Mouse (Mus musculus) kidney, adult 9 months (tissue): ENCODE measurements around the gene Tnrc18.

Experiments
- DNase-seq: peaks from one replicate; pipeline ENCODE4 v3.0.0; 2022

Gene Tnrc18

DNA sequence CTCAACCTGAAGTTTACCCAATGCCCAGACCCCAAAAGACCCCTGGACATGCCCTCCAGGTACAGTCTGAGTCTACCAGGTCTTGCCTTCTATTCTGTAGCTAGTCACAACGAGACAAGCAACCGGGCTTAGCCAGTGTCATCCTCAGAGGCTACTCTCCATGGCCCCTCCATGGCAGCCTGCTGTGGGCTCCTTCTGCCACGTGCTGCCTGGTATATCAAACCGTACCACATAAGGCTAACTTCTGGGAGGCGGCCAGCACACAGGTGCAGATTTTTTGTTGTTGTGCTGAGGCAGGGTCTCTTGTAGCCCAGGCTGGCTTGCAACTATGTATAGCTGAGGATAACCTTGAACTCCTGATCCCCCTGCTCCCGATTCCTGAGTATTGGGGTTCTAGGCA lies 101.4 kb downstream of the Tnrc18 start:
- no peak for DNase-seq

DNA sequence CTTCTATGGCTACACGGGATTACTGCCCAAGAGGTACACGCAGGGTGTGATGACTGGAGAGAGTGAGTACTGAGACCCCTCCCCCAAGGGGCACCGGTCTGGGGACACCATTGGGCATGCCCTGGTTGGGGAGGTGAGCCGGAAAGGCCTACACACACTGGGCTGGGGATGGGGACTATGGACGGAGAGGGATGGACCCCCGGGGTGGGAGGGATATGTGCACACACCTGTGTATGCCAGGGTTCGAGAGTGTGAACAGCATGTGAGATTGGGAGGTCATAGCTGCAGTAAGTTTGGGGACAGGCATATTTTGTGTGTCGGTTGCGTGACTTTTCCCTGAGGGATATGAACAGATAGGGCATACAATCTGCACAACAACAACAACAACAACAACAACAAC lies 102.4 kb downstream of the Tnrc18 start:
- no peak for DNase-seq

DNA sequence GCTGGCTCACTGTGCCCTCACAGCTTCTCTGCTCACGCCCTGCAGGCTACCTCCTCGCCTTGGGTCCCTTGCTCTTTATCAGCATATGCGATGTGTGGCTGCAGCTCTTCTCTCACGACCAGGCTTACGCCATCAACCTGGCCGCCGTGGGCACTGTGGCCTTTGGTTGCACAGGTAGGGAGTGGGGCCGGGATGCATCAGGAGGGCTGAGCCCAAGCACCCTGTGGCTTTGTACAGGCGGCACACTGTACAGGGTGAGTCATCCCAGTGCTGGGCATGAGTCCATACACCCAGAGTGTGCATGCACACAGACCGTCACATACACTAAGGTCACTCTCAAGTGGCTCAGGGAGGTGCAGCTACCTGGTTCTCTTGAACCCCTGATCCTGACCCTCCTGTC lies 103.5 kb downstream of the Tnrc18 start:
- no peak for DNase-seq

DNA sequence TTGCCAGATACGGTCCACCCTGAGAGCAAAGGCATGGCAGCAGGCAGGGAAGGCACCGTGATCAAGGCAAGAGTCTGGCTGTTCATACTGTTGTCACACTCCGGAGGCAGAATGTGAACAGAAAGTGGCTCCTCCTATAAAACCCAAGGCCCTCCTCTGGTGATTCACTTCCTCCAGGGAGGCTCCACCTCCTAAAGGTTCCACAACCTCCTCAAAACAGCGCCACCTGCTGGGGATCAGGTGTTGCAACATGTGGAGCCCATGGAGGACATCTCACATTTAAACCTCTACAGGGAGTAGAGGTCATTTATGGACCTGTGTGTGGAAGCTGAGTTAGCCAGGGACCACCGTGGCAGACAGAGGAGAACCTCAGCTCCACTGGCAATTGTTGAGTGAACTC lies 105.1 kb downstream of the Tnrc18 start:
- no peak for DNase-seq

DNA sequence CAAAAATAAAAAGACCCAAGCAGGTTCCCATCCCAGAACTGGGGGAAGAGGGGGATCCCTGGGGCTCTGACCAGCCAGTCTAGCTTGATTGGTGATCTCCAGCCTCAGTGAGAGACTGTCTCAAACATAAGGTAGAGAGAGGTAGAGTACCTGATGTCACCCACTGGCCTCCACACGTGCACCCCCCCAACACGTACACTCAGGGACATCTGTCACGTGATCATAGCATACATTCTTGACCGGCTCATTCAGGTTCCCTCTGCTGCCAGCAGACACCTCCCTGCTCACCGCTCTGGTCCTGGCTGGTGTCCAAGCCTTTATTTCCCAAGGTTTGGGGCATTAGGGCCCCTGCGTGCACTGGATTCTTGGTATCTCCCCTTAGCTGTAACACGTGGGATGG lies 108.0 kb downstream of the Tnrc18 start:
- no peak for DNase-seq

DNA sequence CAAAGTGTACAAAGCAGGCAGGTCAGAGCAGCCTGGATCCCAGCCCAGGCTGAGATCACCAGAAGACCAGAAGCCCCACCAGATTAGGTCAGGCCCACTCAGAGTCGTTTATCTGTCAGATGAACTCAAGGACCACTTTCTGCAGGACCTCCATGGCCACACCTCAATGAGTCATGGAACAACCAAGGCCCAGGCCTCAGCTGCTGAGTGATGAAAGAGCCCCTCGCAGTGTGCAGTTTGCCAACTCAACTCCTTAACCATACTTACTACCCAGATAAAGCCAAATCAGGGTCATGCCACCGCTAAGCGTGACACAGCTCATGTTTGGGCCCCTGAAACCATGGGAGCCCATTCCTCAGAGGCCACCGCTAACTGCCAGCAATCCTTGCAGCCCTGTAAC lies 109.8 kb downstream of the Tnrc18 start:
- DNase-seq, result no peak

DNA sequence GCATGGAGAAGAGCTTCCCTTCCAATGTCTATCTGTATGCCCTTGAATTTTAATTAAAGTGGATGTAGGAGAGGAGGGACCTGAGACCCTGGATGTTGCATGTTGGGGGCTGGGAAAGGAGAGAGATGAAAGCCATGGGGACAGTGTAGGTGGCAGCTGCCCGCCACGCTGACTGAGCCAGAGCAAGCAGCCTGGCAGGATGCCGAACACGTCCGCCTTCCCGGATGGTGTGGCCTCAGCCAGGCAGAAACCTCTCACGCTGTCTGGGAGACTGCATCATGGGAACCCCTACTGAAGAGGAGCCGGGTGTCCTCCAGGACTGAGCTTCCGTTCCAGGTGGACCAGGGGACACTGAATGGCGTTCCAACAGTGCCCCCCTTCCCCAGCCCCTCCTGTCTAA lies 113.9 kb downstream of the Tnrc18 start:
- DNase-seq, result no peak

DNA sequence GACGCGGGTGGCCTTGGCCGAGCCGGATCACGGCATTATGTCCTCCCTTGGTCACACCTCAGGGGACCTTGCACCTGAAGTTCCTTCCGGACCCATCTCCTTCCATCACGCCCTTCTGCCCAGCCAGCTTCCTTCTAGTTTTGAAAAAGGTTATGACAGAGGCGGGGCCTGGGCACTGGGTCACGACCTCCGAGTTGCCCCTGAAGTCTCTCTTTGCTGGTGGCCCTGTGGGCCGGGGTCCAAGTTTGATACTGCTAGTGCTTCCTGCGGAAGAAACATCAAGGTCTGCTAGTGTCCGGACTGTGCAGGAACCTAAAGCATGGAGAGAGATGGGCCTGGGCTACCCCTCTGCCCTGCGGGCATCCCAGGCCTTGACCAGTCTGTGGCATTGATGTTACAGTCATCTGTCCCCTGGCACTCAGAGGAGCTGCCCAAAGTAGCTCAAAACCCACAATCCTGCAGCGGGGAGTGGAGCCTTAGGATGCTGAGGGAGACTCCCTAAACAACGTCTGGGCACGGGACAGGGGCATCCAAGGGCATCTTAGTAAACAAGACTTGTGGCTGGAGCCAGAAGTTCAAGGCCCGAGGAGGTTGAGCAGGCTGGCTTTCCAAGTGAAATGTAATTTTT lies 114.8 kb downstream of the Tnrc18 start:
- no peak for DNase-seq

DNA sequence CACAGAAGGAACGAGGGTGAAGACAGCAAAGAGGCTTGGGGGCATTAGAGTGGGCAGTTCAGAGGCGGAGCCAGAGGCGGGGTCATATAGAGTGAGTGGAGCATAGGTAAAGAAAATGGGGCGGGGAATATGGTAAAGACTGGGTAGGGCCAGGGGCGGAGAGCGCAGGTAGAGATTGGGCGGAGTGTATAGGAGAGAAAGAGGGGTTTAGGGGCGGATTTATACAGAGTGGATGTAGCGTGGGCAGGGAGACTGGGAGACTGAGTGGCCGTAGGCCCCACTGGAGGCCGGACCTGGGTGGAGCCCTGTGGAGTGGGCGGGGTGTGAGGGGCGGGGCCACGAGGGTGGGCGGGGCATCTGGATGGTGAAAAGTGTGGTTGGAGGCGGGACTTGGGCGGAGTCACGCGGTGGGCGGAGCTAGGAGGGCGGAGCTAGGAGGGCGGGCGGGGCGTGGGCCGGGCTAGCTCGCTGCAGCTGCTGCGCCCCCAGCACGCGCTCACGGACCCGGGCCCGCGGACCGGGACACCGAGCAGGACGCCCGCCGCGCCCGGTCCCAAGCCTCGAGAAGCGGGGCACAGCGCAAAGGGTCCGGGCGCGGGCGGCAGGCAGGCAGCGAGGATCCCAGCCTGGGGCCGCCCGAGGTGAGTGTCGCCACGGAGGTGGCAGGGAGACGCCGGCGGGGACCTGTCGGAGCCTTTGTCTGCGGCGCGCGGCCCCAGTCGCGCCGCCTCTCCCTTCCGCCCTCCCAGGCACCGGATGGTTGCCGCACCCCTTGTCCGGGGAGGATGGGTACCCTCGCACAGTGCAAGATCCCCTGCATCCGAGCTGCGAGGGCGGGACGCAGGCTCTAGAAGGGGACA lies 115.6 kb downstream of the Tnrc18 start:
- no peak for DNase-seq

DNA sequence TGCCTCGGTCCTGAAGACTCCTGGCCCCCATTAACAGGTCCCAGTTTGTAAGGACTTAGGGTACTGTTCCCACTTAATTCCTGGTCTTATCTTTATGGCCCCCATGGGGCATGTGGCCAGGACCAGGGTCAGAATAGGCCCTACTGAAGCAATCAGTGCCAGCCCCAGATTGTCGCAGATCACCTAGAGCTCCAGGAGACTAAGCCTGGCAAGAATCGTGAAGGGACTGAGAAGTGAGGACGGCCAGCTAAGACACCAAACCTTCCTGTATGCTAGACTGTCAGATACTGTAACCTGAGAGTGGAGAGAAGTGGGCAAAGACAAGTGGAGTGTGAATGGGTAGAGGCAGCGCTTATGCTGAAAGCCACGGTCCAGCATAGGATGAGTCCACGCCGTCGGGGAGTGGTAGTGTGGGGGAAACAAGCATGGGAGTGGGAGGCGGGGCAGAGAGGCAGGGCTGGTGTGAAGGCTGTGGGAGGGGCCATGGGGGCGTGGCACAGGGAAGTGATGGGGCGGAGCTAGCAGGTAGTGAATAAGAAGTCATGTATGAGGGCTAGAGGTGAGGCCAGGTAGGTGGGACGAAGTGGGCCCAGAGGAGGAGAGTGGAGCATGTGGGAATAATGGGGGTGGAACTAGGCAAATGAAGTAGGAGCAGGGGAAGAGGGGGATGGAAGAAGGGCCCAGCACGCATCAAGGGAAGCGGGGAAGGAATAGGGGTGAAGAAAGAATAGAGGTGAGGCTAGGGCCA lies 116.4 kb downstream of the Tnrc18 start:
- peak; percentile 15 for DNase-seq

DNA sequence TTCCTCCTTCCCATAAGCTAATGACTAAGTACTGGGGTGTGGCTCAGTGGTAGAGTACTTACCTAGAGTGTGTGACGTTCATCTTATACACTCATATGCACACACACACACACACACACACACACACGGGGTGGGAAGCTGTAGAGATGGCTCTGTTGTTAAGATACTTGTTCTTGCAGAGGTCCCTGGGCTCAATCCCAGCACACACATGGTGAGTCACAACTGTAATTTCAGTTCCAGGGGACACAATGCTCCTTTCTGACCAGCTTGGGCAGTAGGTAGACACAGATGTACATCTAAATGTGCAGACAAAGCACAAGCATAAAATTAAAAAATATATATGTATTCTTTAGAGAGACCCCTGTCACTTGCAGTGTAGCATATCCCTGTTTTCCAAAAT lies 119.7 kb downstream of the Tnrc18 start:
- no peak for DNase-seq

DNA sequence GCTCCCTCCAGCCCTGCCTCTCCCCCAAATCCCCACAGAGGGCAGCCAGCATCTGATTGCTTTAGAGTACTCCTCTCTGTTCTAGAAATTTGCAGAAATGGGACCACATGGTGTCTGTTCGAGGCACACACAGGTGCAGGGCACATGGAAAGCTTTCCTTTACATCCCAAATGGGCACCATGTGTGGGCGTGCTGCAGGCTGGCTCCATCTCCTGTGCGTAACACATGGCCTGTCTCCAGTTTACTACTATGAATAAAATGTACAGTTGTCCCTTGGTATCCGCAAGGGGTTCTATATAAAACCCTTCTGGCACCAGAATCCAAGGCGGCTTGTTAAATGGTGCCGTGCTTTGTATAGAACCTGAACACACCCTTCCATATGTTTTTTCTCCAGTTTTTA lies 120.6 kb downstream of the Tnrc18 start:
- no peak for DNase-seq

DNA sequence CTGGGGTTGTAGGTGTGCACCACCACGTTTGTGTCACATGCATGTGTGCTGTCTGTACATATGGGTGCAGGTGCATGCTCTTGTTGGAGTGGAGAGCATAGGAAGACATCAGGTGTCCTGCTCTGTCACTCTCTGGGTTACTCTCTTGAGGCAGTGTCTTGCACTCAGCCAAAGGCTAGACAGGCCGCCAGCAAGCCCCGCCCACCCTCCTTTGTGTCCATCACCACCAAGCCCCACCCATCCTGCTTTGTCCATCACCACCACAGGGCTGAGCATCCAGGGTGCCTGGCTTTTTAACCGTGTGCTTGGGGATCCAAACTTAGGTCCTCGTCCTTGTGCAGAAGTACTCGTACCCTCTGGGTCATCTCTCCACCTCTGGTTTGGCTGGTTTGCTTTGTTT lies 121.2 kb downstream of the Tnrc18 start:
- no peak for DNase-seq

DNA sequence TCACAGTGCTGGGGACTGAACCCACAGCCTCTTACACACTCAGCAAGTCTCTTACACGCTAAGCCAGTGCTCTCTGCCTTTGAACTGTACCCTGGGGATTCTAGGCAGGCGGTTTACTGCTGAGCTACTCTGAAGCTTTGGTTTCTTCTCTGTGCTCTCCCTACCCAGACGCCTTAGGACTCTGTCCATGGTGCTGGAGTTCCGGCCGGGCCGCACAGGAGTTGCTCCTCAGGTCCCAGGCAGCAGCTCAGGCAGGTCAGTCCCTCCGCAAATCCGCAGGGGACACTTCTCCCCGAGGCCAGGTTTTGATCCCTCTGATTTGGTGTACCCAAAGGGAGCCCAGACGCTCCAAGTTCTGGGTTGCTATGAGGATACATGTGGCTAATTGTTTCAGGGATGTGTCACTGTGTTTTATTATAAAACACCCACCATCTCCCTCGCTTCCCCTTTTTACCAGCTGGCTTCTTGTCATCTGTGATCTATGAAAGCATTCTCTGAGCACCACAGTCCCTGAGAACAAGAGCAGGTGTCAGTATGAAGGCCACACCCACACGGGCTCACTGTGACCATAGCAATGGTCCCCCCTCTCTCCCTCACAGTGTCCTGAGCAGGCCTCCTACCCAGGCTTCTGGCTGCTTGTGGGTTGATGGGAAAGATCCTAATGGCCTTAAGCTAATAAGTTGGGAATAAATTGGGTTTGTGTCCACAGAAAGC lies 122.7 kb downstream of the Tnrc18 start:
- DNase-seq, result peak; percentile 49

DNA sequence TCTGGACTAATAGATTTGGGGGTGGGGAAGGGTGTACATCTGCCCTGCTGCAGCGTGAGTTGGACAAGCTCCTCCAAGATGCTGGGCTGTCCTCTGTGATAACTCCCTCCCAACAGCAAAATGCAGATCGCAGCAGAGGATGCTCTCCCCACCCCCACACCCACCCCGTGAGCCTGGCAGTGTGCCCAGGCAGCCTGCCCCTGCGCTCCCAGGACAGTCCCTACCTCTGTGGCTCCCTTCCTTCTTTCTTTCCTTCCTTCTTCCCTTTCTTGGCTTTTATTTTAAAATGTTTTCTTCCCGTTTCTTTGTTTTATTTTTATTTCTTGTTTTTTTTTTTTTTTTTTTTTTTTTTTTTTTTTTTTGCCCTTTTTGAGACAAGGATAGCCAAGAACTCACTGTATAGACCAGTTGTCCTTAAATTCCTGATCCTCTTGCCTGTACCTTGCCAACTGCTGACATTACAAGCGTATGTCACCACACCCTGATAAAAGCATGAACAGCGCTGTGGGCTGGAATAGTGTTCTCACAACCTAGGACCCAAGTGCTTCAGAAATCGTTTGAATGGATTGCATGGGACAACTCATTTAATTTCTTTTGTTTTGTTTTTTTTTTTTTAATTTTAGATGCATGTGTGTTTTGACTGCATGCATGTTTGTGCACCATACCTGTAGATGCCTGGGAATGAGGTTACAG lies 123.6 kb downstream of the Tnrc18 start:
- DNase-seq, result no peak

DNA sequence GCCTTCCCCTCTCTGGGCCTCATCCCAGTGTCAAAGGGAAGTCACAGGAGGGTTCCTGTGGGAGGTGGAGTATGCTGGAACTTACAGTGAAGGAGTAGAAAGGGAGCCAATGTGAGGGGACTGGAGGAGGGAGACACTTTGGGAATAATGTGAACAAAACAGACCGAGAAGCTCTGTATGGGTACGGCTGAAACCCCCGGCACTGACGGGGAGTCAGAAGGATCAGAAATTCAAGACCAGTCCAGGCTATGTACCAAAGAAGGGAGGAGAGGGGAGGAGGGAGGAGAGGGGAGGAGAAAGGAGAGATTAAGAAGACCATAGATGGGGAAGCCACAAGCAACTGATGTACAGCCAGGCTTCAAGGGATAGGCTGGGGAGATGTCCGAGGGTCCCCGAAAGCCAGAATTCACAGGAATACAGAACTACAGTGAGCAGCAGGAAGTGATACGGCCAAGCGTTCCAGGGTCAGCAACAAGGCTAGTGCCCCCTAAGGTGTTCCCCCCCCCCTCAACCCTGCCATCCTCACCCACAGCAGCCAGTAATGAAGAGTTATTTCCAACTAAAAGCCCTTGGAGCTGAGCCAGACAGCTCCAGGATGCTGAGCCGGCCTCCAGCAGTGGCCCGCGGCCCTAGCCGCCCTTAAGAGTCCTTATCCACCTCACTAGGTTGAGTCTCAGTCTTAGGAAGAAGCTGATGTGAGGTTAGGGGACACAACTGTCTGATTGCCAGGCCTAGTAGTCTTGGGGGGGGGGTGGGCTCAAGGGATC lies 124.3 kb downstream of the Tnrc18 start:
- DNase-seq, result no peak

DNA sequence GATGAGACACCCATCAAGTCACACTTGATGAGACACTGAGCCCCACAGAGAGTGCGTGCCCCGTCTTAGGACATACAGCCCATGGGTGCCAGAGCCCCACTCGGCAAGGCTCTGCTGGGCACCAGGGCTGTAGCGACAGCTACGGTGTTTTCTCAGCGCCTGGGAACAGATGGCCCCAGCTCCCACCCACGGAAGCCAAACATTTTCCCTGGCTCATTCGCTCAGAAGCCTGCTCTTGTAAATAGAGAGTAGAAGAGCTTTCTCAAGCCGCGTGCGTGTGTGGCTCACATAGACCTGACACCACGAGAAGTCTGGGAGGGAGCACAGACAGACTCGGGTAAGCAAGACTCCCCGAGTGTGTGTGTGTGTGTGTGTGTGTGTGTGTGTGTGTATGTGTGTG lies 125.2 kb downstream of the Tnrc18 start, which contains the start of gene Slc29a4:
Slc29a4 (plus strand) TSS at position 265 of the 400 bp plus-strand sequence.
- no peak for DNase-seq

DNA sequence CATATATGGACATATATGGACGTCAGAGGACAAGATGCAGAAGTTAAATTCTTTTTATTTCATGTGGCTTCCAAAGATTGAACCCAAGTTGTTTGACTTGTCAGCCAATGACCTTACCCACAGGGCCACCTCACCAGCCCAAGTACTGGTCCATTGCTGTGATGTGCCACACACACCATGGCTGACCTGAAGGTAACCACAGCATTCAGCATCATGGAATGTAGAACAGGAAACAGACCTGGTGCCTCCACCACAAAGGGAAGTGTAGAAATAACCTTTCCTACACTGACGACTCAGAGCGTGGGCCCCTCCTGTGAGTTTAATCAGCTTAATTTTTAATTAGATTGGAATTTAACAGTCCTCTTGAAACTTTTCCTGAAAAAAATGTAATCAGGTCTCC lies 127.1 kb downstream of the Tnrc18 start:
- DNase-seq, result no peak

DNA sequence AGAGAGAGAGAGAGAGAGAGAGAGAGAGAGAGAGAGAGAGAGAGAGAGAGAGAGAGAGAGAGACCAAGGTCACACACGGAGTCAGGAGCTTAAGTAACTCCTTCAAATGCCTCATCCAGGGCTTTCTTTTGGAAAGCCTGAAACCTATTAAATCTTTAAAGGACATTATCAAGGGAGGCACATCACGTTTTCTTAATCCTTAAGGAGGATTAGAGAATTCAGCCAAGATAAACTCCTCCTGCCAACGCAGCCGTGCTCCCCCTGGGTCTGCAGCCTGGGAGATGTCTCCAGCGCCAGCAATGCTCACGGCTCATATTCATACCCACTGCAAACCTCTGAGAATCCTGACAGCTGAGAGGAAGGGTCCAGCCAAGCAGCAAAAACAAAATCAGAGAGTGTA lies 128.6 kb downstream of the Tnrc18 start:
- DNase-seq, result no peak

DNA sequence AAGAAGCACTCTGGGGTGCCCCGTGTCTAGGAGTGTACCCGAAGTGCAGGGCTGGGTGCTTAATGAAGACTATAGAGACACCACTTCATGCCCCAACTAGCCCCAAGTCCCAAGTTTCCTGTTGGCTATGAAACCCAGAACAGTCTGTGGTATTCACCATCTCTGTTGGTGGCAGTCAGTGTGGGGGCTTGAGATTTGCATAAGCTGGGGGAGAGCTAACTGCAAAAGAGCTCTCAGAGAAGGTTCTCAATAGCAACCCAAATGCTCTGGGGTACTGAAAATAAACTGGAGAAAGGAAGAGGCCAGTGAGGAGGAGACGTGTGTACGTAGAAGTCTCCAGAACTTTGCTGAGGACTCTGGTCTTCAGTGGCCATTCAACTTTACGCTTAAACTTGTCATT lies 134.9 kb downstream of the Tnrc18 start:
- no peak for DNase-seq

DNA sequence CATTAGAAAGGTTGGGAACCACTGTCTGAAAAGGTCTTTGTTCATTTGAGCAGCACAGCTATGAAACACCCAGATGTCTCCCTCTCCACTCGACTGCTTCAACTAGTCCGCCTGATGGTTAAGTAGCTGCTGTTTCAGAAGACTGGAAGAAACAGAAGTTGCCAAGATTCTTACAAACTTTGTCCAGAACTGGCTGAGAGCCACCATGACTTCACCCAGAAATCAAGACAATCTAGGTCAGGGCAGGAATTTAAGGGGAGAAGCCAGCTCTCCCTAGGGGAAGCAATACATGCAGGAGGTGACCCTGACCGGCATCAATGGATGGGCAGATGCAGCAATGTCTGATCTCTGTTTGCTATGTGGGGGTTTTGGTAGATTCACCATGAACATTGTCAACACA lies 135.6 kb downstream of the Tnrc18 start:
- DNase-seq, result no peak

DNA sequence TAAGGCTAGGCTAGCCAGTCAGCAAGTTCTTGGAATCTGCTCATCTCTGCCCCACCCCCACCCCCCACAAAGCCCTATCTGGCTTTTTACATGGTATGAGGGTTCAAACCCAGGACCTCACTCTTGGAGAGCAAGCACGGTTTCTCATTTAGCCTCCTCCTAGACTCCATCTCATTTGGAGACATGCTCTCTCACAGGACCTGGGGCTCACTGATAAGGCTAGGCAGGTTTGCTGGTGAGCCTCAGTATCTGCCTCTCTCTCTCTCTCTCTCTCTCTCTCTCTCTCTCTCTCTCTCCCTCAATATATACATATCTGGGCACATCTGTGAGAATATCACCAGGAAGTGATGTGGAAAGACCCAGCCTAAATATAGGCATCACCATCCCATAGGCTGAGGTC lies 138.4 kb downstream of the Tnrc18 start:
- DNase-seq, result no peak
